Mouse (Mus musculus) cerebellum, adult 2 months (tissue): ENCODE measurements around the gene Dctd. TPM values are rescaled to one million over a fixed set of nuclear protein-coding genes. Genes with fewer than 3 reads are reported as not detected.

Experiments used
- DNase-seq, 2 experiments: peaks; one replicate each; pipeline ENCODE4 v3.0.0; 2021
- H3K27ac ChIP-seq: fragments of 200-500 bp; 2 replicates; pipeline ENCODE4 v1.5.1; 2012; ENCODE audit warnings: low read length, control low read depth, inconsistent platforms; ENCODE audit not compliant: insufficient read depth
- H3K27me3 ChIP-seq: fragments of 200-500 bp; 2 replicates; pipeline ENCODE4 v1.6.1; 2012; ENCODE audit warnings: inconsistent platforms, mild to moderate bottlenecking, low read length, moderate library complexity; ENCODE audit not compliant: control insufficient read depth, insufficient read depth
- H3K4me1 ChIP-seq: fragments of 200-500 bp; 2 replicates; pipeline ENCODE4 v1.6.1; 2011; ENCODE audit warnings: low read length; ENCODE audit not compliant: control insufficient read depth, insufficient read depth
- H3K4me3 ChIP-seq: fragments of 200-500 bp; replicated peaks from 2 replicates; pipeline ENCODE3; 2011; ENCODE audit warnings: mild to moderate bottlenecking, low read depth, low read length, control low read depth; ENCODE audit not compliant: insufficient read depth
- CTCF ChIP-seq: fragments of 200-500 bp; IDR thresholded peaks from 2 replicates; pipeline ENCODE4 v1.5.1; 2011; ENCODE audit warnings: low read depth, mild to moderate bottlenecking, control low read depth, low read length, moderate library complexity, borderline replicate concordance; ENCODE audit not compliant: insufficient read depth
- POLR2A ChIP-seq: fragments of 200-500 bp; IDR thresholded peaks from 2 replicates; pipeline ENCODE4 v1.6.1; 2011; ENCODE audit warnings: low read length, control low read depth, borderline replicate concordance; ENCODE audit not compliant: insufficient read depth
- WGBS: fragments of 180-500 bp; shearing (Covaris S2); methylation state at CpG from one replicate; pipeline ENCODE4 v1.1.7; 2018; 5-methylcytosine and 5-hydroxymethylcytosine counted together
- polyA plus RNA-seq: library from polyadenylated mRNA; depleted of rRNA; stranded (reverse); fragments of >200 nt; gene quantifications from 2 replicates; pipeline ENCODE4 v1.2.3, GENCODE M21; 2012

Gene Dctd
- polyA plus RNA-seq, 1 experiment, result 7.4 TPM

- no peak for TF ChIP-seq POLR2A
- TF ChIP-seq CTCF, result no peak
- Histone ChIP-seq H3K27ac (no peak overlapping the region), H3K4me1 (no peaks in the 10 kb centered on the region), H3K4me3 (no peak overlapping the region), H3K27me3 (no peaks in the 10 kb centered on the region)
- WGBS, result 75% methylated on average over 13 of the region's 13 CpGs
- DNase-seq, result no peak
These were observed 28.1 kb downstream of the Dctd start for GRCm38 (mm10) chr8:48126954-48127353.

DNA sequence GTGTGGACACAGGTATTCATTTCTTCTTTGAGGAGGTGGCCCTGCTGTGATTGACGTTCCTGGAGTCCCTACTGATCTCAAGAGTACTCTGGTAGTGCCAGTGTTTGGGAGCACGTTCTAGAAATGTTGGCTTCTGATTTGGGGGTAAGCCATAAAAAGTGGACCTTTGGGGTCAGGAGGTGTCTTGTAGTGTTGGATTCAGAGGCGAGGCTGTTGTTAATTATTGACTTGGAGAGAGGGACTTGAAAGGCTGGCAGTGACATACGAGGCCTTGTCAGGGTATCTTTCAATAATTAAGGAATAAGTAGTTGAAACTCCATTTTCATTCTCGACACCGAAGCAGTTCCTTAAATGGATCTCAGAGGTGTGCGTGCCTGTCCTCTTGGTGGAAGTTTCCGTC lies 31.4 kb downstream of the Dctd start:
- WGBS, result 90% methylated on average over 8 of the region's 8 CpGs
- TF ChIP-seq POLR2A, result no peak
- no peak for TF ChIP-seq CTCF
- Histone ChIP-seq H3K27ac (no peak overlapping the region), H3K4me1 (no peaks in the 10 kb centered on the region), H3K4me3 (no peak overlapping the region), H3K27me3 (no peaks in the 10 kb centered on the region)
- no peak for DNase-seq

DNA sequence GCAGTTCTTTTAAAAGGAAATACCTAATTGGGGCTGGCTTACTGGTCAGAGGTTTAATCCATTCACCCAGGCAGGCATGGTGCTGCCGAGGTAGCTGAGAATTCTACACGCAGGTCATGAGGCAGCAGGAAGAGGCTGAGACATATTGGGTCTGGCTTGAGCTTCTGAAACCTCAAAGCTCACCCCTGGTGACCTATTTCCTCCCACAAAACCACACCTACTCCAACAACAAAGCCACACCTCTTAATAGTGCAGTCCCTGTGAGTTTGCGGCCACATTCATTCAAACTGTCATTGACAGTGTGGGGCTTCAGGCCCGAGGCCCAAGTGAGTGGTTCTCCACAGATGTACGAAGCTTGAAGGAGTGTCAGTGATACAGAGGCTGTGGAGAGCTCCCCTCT lies 34.4 kb downstream of the Dctd start:
- Histone ChIP-seq H3K27me3 (no peaks in the 10 kb centered on the region), H3K27ac (no peak overlapping the region), H3K4me1 (no peaks in the 10 kb centered on the region), H3K4me3 (no peak overlapping the region)
- WGBS, result 96% methylated on average over 5 of the region's 5 CpGs
- TF ChIP-seq CTCF (no peak), POLR2A (no peak)
- DNase-seq, result no peak

GRCm38 (mm10) chr8:48136804-48137650 lies 38.1 kb downstream of the Dctd start:
- H3K4me3 ChIP-seq, result no peak overlapping the region
- DNase-seq, result no peak
- H3K27me3 ChIP-seq, result no peaks in the 10 kb centered on the region; the same call in 1 of the 2 replicates
- 83% methylated on average over 30 of the region's 30 CpGs for WGBS
- peaks cover 8% of the 10 kb centered on the region for H3K4me1 ChIP-seq
- no peak for TF ChIP-seq POLR2A
- no peak for TF ChIP-seq CTCF
- no peak overlapping the region for H3K27ac ChIP-seq

DNA sequence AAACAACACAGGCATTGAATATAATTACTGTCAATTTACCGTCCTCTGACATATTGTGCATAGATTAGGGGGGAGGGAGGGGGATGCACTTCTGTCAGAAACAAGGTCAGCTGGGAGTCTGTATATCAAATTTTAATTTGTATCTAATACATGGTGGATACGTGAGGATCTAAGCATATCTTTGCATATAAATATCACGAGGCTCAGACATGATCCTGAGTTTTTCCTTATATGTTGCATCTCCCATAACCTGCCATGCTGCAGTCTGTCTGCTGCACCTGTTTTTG lies 38.7 kb downstream of the Dctd start:
- Histone ChIP-seq H3K27me3 (no peaks in the 10 kb centered on the region; the same call in 1 of the 2 replicates), H3K27ac (no peak overlapping the region), H3K4me3 (no peak overlapping the region), H3K4me1 (peaks cover 8% of the 10 kb centered on the region)
- 80% methylated on average over 3 of the region's 3 CpGs for WGBS
- no peak for DNase-seq
- TF ChIP-seq POLR2A (no peak), CTCF (no peak)

DNA sequence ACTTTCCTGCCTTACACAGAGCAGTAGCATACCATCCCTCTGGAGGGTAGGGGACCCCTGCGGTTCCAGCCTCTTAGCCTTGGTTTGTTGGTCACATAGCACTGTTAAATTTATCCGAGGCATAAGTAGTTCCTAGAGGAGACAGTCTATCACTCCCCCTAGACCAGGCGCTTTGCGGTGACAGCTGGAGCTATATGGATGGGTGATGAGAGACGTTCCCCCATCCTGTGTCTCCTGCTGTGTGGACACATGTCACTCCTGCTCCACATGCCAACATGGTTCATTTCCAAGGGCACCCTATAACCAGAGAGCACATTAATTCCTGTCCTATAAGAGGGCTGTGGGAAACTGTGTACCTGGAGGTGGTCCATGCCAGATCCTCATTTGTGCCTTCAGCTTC lies 42.1 kb downstream of the Dctd start:
- 26% methylated on average over 5 of the region's 5 CpGs for WGBS
- H3K27me3 ChIP-seq, result no peaks in the 10 kb centered on the region; the same call in 1 of the 2 replicates

GRCm38 (mm10) chr8:48145766-48146165 lies 46.9 kb downstream of the Dctd start:
- Histone ChIP-seq H3K27ac (no peak overlapping the region), H3K4me1 (peaks cover 5% of the 10 kb centered on the region), H3K4me3 (no peak overlapping the region), H3K27me3 (no peaks in the 10 kb centered on the region; the same call in 1 of the 2 replicates)
- DNase-seq, result no peak
- 60% methylated on average over 5 of the region's 5 CpGs for WGBS
- TF ChIP-seq POLR2A (no peak), CTCF (no peak)

More for the DNA sequence above, 42.1 kb downstream of the Dctd start:
- Histone ChIP-seq H3K4me3 (no peak overlapping the region), H3K4me1 (peaks cover 8% of the 10 kb centered on the region), H3K27ac (no peak overlapping the region)
- TF ChIP-seq CTCF (no peak), POLR2A (no peak)
- peak; percentile 20 to 26 for DNase-seq

- TF ChIP-seq CTCF, result no peak
- no peak for TF ChIP-seq POLR2A
- no peak overlapping the region for H3K4me3 ChIP-seq
- no peak overlapping the region for H3K27ac ChIP-seq
- no peaks in the 10 kb centered on the region for H3K4me1 ChIP-seq
- no peaks in the 10 kb centered on the region; the same call in 1 of the 2 replicates for H3K27me3 ChIP-seq
- DNase-seq, result no peak
- 74% methylated on average over 10 of the region's 10 CpGs for WGBS
These were observed 47.6 kb downstream of the Dctd start for GRCm38 (mm10) chr8:48146449-48146848.

GRCm38 (mm10) chr8:48152062-48152738 lies 53.3 kb downstream of the Dctd start:
- TF ChIP-seq CTCF, result no peak
- TF ChIP-seq POLR2A, result no peak
- DNase-seq, result peak; percentile 28 to 29
- 23% methylated on average over 19 of the region's 19 CpGs for WGBS
- Histone ChIP-seq H3K27ac (no peak overlapping the region), H3K4me3 (no peak overlapping the region), H3K27me3 (no peaks in the 10 kb centered on the region; the same call in 1 of the 2 replicates), H3K4me1 (peaks cover 6% of the 10 kb centered on the region)
